Mouse (Mus musculus) MEL (cell line): ENCODE results near the gene Slc41a2. TPM values are rescaled to one million over a fixed set of nuclear protein-coding genes. Genes with fewer than 3 reads are reported as not detected.

ENCODE experiments used
- DNase-seq: peaks from one replicate; pipeline ENCODE4 v3.0.0; 2011; ENCODE audit warnings: low read depth, low spot score
- H3K27ac ChIP-seq: 2 replicates; pipeline ENCODE4 v1.5.1; 2012; ENCODE audit warnings: low read depth, mild to moderate bottlenecking, control low read depth, low read length, moderate library complexity; ENCODE audit not compliant: control insufficient read depth
- H3K27me3 ChIP-seq, 2 experiments: fragments of 150-350 bp in 1 of 2; sonication (generic) in 1 of 2; 2 replicates each; pipeline ENCODE4 v1.6.1; 2012; ENCODE audit warnings: low read length in 2 of 2, mild to moderate bottlenecking in 2 of 2, improper control_type of control experiment in 1 of 2, moderate library complexity in 1 of 2; ENCODE audit not compliant: insufficient read depth in 2 of 2, control insufficient read depth in 1 of 2
- H3K36me3 ChIP-seq, 2 experiments: 2 replicates each; pipeline ENCODE4 v1.6.1; 2012 to 2014; ENCODE audit warnings: low read length in 2 of 2, improper control_type of control experiment in 1 of 2, inconsistent platforms in 1 of 2, mild to moderate bottlenecking in 1 of 2; ENCODE audit not compliant: insufficient read depth in 2 of 2, control insufficient read depth in 1 of 2
- H3K4me1 ChIP-seq, 2 experiments: fragments of 150-350 bp in 1 of 2; sonication (generic) in 1 of 2; 2 replicates each; pipeline ENCODE4 v1.6.1; 2012; ENCODE audit warnings: low read length in 2 of 2, improper control_type of control experiment in 1 of 2, mild to moderate bottlenecking in 1 of 2; ENCODE audit not compliant: insufficient read depth in 2 of 2, control insufficient read depth in 1 of 2
- H3K4me3 ChIP-seq, 2 experiments: fragments of 150-350 bp in 1 of 2; sonication (generic) in 1 of 2; 2 replicates each; pipeline ENCODE4 v1.5.1; 2012; ENCODE audit warnings: low read depth in 2 of 2, low read length in 2 of 2, mild to moderate bottlenecking in 2 of 2, moderate library complexity in 2 of 2, control low read depth in 1 of 2, improper control_type of control experiment in 1 of 2; ENCODE audit not compliant: control insufficient read depth in 1 of 2, insufficient read depth in 1 of 2
- H3K79me2 ChIP-seq: 2 replicates; pipeline ENCODE4 v1.6.1; 2012; ENCODE audit warnings: mild to moderate bottlenecking, low read length, moderate library complexity; ENCODE audit not compliant: control insufficient read depth, poor library complexity, insufficient read depth
- H3K9ac ChIP-seq: 2 replicates; pipeline ENCODE4 v1.6.1; 2012; ENCODE audit warnings: low read depth, mild to moderate bottlenecking, control low read depth, low read length, moderate library complexity; ENCODE audit not compliant: control insufficient read depth, poor library complexity, severe bottlenecking
- H3K9me3 ChIP-seq: fragments of 150-350 bp; sonication (generic); replicated peaks from 2 replicates; pipeline ENCODE4 v1.6.1; 2012; ENCODE audit warnings: mild to moderate bottlenecking, low read length, improper control_type of control experiment, moderate library complexity; ENCODE audit not compliant: insufficient read depth
- BHLHE40 ChIP-seq: IDR thresholded peaks from 2 replicates; pipeline ENCODE4 v1.6.1; 2012; ENCODE audit warnings: low read depth, mild to moderate bottlenecking, inconsistent platforms, low read length, improper control_type of control experiment, borderline replicate concordance
- E2F4 ChIP-seq: IDR thresholded peaks from 2 replicates; pipeline ENCODE4 v1.6.1; 2011; ENCODE audit warnings: low read depth, low read length, improper control_type of control experiment, borderline replicate concordance
- EP300 ChIP-seq, 2 experiments: IDR thresholded peaks; 2 replicates each; pipeline ENCODE4 v1.6.1; 2011; ENCODE audit warnings: improper control_type of control experiment in 2 of 2, low read length in 2 of 2, low read depth in 1 of 2, mild to moderate bottlenecking in 1 of 2
- GATA1 ChIP-seq: IDR thresholded peaks from 2 replicates; pipeline ENCODE4 v1.6.1; 2011; ENCODE audit warnings: low read depth, low read length, improper control_type of control experiment
- HCFC1 ChIP-seq: IDR thresholded peaks from 2 replicates; pipeline ENCODE4 v1.6.1; 2012; ENCODE audit warnings: low read depth, mild to moderate bottlenecking, inconsistent platforms, low read length, improper control_type of control experiment, moderate library complexity
- KAT2A ChIP-seq: conservative IDR thresholded peaks from 2 replicates; pipeline ENCODE4 v1.6.1; 2012; ENCODE audit warnings: low read depth, low read length, improper control_type of control experiment, inconsistent platforms
- MAZ ChIP-seq: IDR thresholded peaks from 2 replicates; pipeline ENCODE4 v1.6.1; 2012; ENCODE audit warnings: low read depth, mild to moderate bottlenecking, inconsistent platforms, low read length, improper control_type of control experiment
- MXI1 ChIP-seq: IDR thresholded peaks from 2 replicates; pipeline ENCODE4 v1.6.1; 2011; ENCODE audit warnings: mild to moderate bottlenecking, low read depth, low read length, improper control_type of control experiment
- RAD21 ChIP-seq: IDR thresholded peaks from 2 replicates; pipeline ENCODE4 v1.6.1; 2011; ENCODE audit warnings: mild to moderate bottlenecking, low read depth, low read length, improper control_type of control experiment
- TCF12 ChIP-seq: IDR thresholded peaks from 2 replicates; pipeline ENCODE4 v1.6.1; 2014; ENCODE audit warnings: low read depth, mild to moderate bottlenecking, inconsistent platforms, low read length, improper control_type of control experiment, moderate library complexity
- ZMIZ1 ChIP-seq: IDR thresholded peaks from 2 replicates; pipeline ENCODE4 v1.6.1; 2012; ENCODE audit warnings: low read depth, mild to moderate bottlenecking, inconsistent platforms, low read length, improper control_type of control experiment, moderate library complexity
- polyA plus RNA-seq, 2 experiments: library from polyadenylated mRNA; stranded (reverse) in 1 of 2; unstranded in 1 of 2; fragments of >175 nt in 1 of 2; fragments of >200 nt in 1 of 2; gene quantifications; 2 replicates each; pipeline versions ENCODE4 v1.2.1 to v1.2.4; 2012; ENCODE audit warnings: low replicate concordance in 2 of 2, low read depth in 1 of 2; ENCODE audit not compliant: insufficient read length in 2 of 2, insufficient read depth in 1 of 2, missing spikeins in 1 of 2
- total RNA-seq: library from RNA; depleted of rRNA; stranded (reverse); fragments of 300-350 nt; gene quantifications from 2 replicates; pipeline ENCODE4 v1.2.3, GENCODE M21; 2012

Slc41a2 gene
- total and polyA plus RNA-seq, 3 experiments = not detected

GRCm38 (mm10) chr10:83321528-83321927 lies 16.2 kb downstream of the Slc41a2 start:
- peak; percentile 13 for DNase-seq
- Histone ChIP-seq H3K27me3 (peaks cover 0 to 6% of the 10 kb centered on the region in 2 experiments; a peak in 2 of 4 replicates), H3K4me1 (peaks cover 0 to 5% of the 10 kb centered on the region in 2 experiments; a peak in 2 of 4 replicates), H3K4me3 (no peak overlapping the region), H3K36me3 (no peaks in the 10 kb centered on the region; a peak in 1 of 4 replicates), H3K27ac (no peak overlapping the region), H3K9ac (no peak overlapping the region), H3K9me3 (no peaks in the 10 kb centered on the region), H3K79me2 (no peaks in the 10 kb centered on the region)
- TF ChIP-seq RAD21 = no peak
- TF ChIP-seq BHLHE40 = no peak
- TF ChIP-seq ZMIZ1 = no peak
- TF ChIP-seq E2F4 = no peak
- no peak for TF ChIP-seq KAT2A
- no peak for TF ChIP-seq TCF12

DNA sequence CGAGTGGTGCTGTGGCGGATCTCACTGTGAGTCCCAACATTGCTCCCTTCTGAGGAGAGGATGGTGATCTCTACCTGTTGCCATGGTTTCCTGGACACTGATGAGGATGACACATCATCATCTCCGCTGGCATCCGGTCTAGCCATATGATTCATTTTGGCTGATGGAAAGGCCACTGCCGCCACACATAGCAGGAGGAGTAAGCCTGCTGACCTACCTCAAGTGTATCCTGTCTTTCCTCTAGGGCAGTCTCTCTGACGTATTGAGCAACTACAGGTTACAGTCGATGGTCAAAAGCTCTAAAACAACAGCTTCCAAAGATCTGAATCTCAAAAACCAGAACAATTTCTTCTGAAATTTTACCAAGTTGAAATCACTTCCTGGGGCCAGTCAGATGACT lies 16.8 kb downstream of the Slc41a2 start:
- Histone ChIP-seq H3K9ac (no peak overlapping the region), H3K27ac (no peak overlapping the region), H3K36me3 (no peaks in the 10 kb centered on the region; a peak in 1 of 4 replicates), H3K4me1 (peaks cover 0 to 5% of the 10 kb centered on the region in 2 experiments; a peak in 2 of 4 replicates), H3K9me3 (no peaks in the 10 kb centered on the region), H3K4me3 (no peak overlapping the region), H3K27me3 (peaks cover 0 to 6% of the 10 kb centered on the region in 2 experiments; a peak in 2 of 4 replicates), H3K79me2 (no peaks in the 10 kb centered on the region)
- no peak for TF ChIP-seq MAZ
- TF ChIP-seq TCF12 = no peak
- no peak for DNase-seq

GRCm38 (mm10) chr10:83320396-83320795 lies 17.3 kb downstream of the Slc41a2 start:
- H3K9ac ChIP-seq = no peak overlapping the region
- H3K36me3 ChIP-seq = no peaks in the 10 kb centered on the region; a peak in 1 of 4 replicates
- TF ChIP-seq MAZ (no peak), MXI1 (no peak), EP300 (IDR thresholded peaks at IDR 0.05; ENCODE audit: low read depth in 1 of 2, low read length in 2 of 2) (no peak), HCFC1 (no peak), GATA1 (no peak), ZMIZ1 (no peak)
- H3K9me3 ChIP-seq = no peaks in the 10 kb centered on the region
- no peak for DNase-seq
- H3K4me3 ChIP-seq = no peak overlapping the region
- peaks cover 0 to 6% of the 10 kb centered on the region in 2 experiments; a peak in 2 of 4 replicates for H3K27me3 ChIP-seq
- peaks cover 0 to 5% of the 10 kb centered on the region in 2 experiments; a peak in 2 of 4 replicates for H3K4me1 ChIP-seq
- no peak overlapping the region for H3K27ac ChIP-seq
- H3K79me2 ChIP-seq = no peaks in the 10 kb centered on the region
